Mouse (Mus musculus): ENCODE measurements at regions not wholly inside any gene's neighbourhood (a gene's known extent, or its start where the extent isn't known, plus 50 kb on each side); places are given as distances from the start of the nearest gene placed in this dataset.
"Not testable (repeated sequence)": the region's sequence is repeated elsewhere in the genome, so short reads cannot be mapped to it uniquely, and the experiment has no call there.

DNA sequence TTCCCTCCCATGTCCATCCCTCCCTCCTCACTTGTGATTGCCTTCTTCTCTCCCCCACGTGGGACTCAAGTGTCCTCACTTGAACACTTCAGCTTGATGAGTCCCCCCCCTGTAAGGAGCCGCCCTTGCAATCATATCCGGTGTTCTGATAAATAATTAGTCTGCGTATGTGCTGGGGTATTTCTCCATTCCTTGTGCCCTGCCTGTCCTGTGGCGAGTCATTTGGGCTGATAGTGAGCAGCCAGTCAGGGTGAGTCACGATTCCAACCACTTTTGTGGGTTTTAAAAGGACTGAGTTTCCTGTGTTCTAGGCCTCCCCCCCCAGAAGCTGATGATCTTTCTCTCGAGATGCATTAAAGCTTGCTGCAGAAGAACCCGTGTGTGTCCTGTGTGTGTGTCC lies 820.9 kb downstream of the Kcnt2 start:
- not testable (repeated sequence) for H3K27me3 ChIP-seq; H3K4me3 ChIP-seq; ATAC-seq (ENCODE audit: low FRiP score); H3K4me1 ChIP-seq (replicated peaks); H3K9me3 ChIP-seq; H3K36me3 ChIP-seq; H3K27ac ChIP-seq; H3K9ac ChIP-seq; H3K4me2 ChIP-seq
- 90% methylated on average over 8 of the region's 8 CpGs for WGBS

- 81% methylated on average over 1 of the region's 1 CpGs for WGBS
- Histone ChIP-seq H3K9ac (no peak overlapping the region), H3K36me3 (no peaks in the 10 kb centered on the region), H3K4me3 (no peak overlapping the region), H3K27ac (no peak overlapping the region), H3K4me2 (no peak overlapping the region), H3K9me3 (no peaks in the 10 kb centered on the region), H3K4me1 (replicated peaks) (no peaks in the 10 kb centered on the region), H3K27me3 (no peaks in the 10 kb centered on the region)
- ATAC-seq (ENCODE audit: low FRiP score), result no peak
These were observed 851.6 kb downstream of the Kcnt2 start for GRCm38 (mm10) chr1:141097575-141097974.

- H3K27ac ChIP-seq, result no peak overlapping the region
- WGBS, result 88% methylated on average over 1 of the region's 1 CpGs
These were observed 856.6 kb downstream of the Kcnt2 start for GRCm38 (mm10) chr1:141102546-141102945.

GRCm38 (mm10) chr1:141104034-141104433 lies 858.1 kb downstream of the Kcnt2 start:
- Histone ChIP-seq H3K27me3 (no peaks in the 10 kb centered on the region), H3K36me3 (no peaks in the 10 kb centered on the region), H3K4me2 (no peak overlapping the region), H3K9ac (no peak overlapping the region), H3K27ac (no peak overlapping the region), H3K4me1 (replicated peaks) (no peaks in the 10 kb centered on the region), H3K4me3 (no peak overlapping the region), H3K9me3 (no peaks in the 10 kb centered on the region)
- WGBS, result 72% methylated on average over 1 of the region's 1 CpGs
- no peak for ATAC-seq (ENCODE audit: low FRiP score)

More at GRCm38 (mm10) chr1:141102546-141102945, 856.6 kb downstream of the Kcnt2 start:
- Histone ChIP-seq H3K4me1 (replicated peaks) (no peaks in the 10 kb centered on the region), H3K27me3 (no peaks in the 10 kb centered on the region), H3K4me2 (no peak overlapping the region), H3K9me3 (no peaks in the 10 kb centered on the region), H3K4me3 (no peak overlapping the region), H3K36me3 (no peaks in the 10 kb centered on the region), H3K9ac (no peak overlapping the region)
- ATAC-seq (ENCODE audit: low FRiP score), result no peak

DNA sequence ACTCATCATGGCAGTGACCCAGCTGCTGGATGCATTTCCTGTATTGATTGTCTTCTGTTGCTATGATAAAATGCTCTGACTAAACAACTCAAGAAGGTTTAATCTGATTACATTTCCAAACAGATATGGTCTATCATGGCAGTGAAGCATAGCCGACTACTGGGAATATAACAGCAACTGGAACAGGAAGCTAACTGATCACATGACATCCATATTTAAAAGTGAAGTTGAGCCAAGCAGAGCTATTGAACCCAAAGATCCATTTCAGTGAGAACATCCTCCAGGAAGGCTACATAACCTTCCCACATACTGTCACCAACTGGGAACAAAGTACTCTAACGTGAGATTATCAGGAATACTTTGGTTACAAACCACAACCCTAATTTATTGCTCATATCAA lies 858.7 kb downstream of the Kcnt2 start:
- H3K4me2 ChIP-seq, result no peak overlapping the region
- H3K9me3 ChIP-seq, result no peaks in the 10 kb centered on the region
- 93% methylated on average over 2 of the region's 2 CpGs for WGBS
- no peak overlapping the region for H3K4me3 ChIP-seq
- no peaks in the 10 kb centered on the region for H3K27me3 ChIP-seq
- H3K4me1 ChIP-seq (replicated peaks), result no peaks in the 10 kb centered on the region
- H3K36me3 ChIP-seq, result no peaks in the 10 kb centered on the region
- no peak overlapping the region for H3K9ac ChIP-seq
- no peak for ATAC-seq (ENCODE audit: low FRiP score)
- H3K27ac ChIP-seq, result no peak overlapping the region

DNA sequence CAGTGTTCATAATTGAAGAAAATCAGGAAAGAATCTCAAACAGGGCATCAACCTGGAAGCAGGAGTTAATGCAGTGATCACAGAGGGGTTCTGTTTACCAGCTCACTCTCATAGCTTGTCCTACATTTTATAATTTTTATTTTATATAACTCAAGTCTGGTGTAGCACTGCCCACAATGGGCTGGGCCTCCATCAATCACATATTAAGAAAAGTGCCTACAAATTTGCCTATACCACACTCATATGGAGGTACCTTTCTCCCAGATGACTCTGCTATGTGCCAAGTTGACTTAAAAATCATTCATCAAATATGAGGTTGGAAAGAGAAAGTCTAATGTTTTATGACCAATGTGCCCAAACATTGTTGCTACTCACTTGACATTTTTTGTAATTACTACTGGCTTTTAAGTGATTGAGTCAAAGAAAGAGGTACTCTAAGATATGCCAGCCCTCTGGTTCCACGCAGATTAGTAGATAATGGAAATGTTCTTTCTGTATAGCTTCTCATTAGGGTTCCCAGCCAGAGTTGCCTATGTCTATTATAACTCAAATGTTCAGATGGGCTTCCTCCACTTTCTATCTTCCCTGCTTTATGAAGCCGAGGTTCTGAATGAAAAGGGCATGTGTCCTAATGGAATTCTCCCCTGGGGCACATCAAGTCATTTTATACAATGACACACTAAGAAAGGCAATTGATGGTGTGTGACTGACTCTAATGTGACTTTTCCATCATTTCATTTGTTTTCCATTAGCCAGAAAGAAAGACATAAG lies 891.0 kb downstream of the Kcnt2 start:
- Histone ChIP-seq H3K9me3 (no peaks in the 10 kb centered on the region), H3K36me3 (no peaks in the 10 kb centered on the region), H3K9ac (no peak overlapping the region), H3K4me3 (no peak overlapping the region), H3K4me2 (no peak overlapping the region), H3K27ac (no peak overlapping the region), H3K4me1 (replicated peaks) (peaks cover 3% of the 10 kb centered on the region; the same call in 1 of the 2 replicates), H3K27me3 (no peaks in the 10 kb centered on the region)
- peak; percentile 61 for ATAC-seq (ENCODE audit: low FRiP score)
- 20% methylated on average over 2 of the region's 2 CpGs for WGBS

GRCm38 (mm10) chr1:141140157-141140556 lies 894.2 kb downstream of the Kcnt2 start:
- H3K4me3 ChIP-seq; H3K4me1 ChIP-seq (replicated peaks); H3K36me3 ChIP-seq; H3K9ac ChIP-seq; H3K4me2 ChIP-seq; ATAC-seq (ENCODE audit: low FRiP score); H3K9me3 ChIP-seq; H3K27me3 ChIP-seq; H3K27ac ChIP-seq: not testable (repeated sequence)
- WGBS, result 97% methylated on average over 19 of the region's 19 CpGs

DNA sequence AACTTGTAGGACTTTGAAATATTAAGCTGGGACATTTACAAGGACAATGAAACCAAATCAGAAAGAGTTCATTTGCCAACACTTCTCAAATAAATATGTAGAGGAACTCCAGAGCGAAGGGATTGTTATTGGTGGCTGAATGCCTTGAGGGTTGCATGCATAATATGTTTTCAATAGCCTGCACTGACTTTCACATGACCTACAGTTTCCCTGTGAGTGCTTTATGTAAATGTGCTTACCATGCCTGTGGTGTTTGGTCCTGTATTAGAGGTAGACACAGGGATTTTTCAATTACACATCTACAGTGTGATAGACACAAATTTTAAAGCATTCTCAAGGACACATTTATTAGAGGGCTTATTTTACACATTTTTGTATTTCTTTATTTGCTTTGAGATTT lies 899.8 kb downstream of the Kcnt2 start:
- Histone ChIP-seq H3K4me1 (replicated peaks) (no peaks in the 10 kb centered on the region), H3K27me3 (no peaks in the 10 kb centered on the region), H3K4me3 (no peak overlapping the region), H3K9me3 (no peaks in the 10 kb centered on the region), H3K27ac (no peak overlapping the region), H3K4me2 (no peak overlapping the region), H3K9ac (no peak overlapping the region), H3K36me3 (no peaks in the 10 kb centered on the region)
- WGBS, result 22% methylated on average over 1 of the region's 1 CpGs
- ATAC-seq (ENCODE audit: low FRiP score), result 0 out of 2 replicates have a peak, but pooled peaks have one; percentile 57

DNA sequence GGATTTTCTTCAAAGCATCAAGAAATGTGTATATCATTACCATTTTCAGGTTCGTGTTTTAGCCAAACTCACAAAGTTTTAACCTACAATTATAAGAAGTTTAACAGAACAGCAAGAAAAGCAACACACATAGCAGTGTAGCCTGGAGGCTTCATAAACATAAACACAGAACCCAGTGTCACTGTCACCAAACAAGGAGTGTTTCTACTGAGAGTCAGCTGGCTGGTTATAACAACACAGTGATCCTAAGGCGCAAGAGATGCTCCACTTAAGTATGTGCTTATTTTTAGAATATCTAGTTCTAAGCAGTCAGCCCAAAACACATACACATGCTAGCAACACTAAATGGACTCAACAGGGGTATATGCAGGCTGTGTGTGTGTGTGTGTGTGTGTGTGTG lies 903.9 kb downstream of the Kcnt2 start:
- 94% methylated on average over 2 of the region's 2 CpGs for WGBS
- no peak for ATAC-seq (ENCODE audit: low FRiP score)

GRCm38 (mm10) chr1:141154572-141154971 lies 908.6 kb downstream of the Kcnt2 start:
- H3K4me3 ChIP-seq, result no peak overlapping the region
- H3K9me3 ChIP-seq, result no peaks in the 10 kb centered on the region
- no peaks in the 10 kb centered on the region for H3K36me3 ChIP-seq
- H3K4me1 ChIP-seq (replicated peaks), result no peaks in the 10 kb centered on the region
- ATAC-seq (ENCODE audit: low FRiP score), result no peak
- H3K27me3 ChIP-seq, result no peaks in the 10 kb centered on the region
- 57% methylated on average over 4 of the region's 4 CpGs for WGBS
- H3K27ac ChIP-seq, result no peak overlapping the region
- no peak overlapping the region for H3K4me2 ChIP-seq
- no peak overlapping the region for H3K9ac ChIP-seq

More for the DNA sequence above, 903.9 kb downstream of the Kcnt2 start:
- no peaks in the 10 kb centered on the region for H3K27me3 ChIP-seq
- no peak overlapping the region for H3K9ac ChIP-seq
- no peaks in the 10 kb centered on the region for H3K4me1 ChIP-seq (replicated peaks)
- H3K9me3 ChIP-seq, result no peaks in the 10 kb centered on the region
- H3K27ac ChIP-seq, result no peak overlapping the region
- no peak overlapping the region for H3K4me3 ChIP-seq
- H3K36me3 ChIP-seq, result no peaks in the 10 kb centered on the region
- no peak overlapping the region for H3K4me2 ChIP-seq

DNA sequence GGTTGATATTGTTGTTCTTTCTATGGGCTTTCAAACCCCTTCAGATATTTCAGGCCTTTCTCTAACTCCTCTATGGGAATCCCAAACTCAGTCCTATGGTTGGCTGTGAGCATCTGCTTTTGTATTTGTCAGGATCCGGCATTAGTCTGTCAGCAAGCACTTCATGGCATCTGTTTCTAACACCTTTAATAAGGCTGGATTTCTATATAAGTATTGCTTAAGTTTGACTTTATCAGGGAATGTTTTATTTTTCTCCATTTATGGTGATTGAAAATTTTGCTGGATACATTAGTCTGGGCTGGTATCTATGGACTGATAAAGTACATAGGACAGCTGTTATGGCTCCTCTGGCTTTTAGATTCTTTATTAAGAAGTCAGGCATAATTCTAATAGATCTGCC lies 915.8 kb downstream of the Kcnt2 start:
- ATAC-seq (ENCODE audit: low FRiP score), result no peak
- H3K9me3 ChIP-seq, result no peaks in the 10 kb centered on the region
- 92% methylated on average over 1 of the region's 1 CpGs for WGBS

More for the DNA sequence above, 915.8 kb downstream of the Kcnt2 start:
- no peaks in the 10 kb centered on the region for H3K27me3 ChIP-seq
- no peaks in the 10 kb centered on the region for H3K36me3 ChIP-seq
- H3K27ac ChIP-seq, result no peak overlapping the region
- H3K4me3 ChIP-seq, result no peak overlapping the region
- no peak overlapping the region for H3K4me2 ChIP-seq
- no peaks in the 10 kb centered on the region for H3K4me1 ChIP-seq (replicated peaks)
- no peak overlapping the region for H3K9ac ChIP-seq
